Mouse (Mus musculus) frontal cortex, postnatal 14 days (tissue): ENCODE data around the gene Morc3.
A peak's percentile ranks its signal among the peaks of the same experiment; 100 is the strongest.

Experiments
- DNase-seq, 2 experiments: peaks; one replicate each; pipeline ENCODE4 v3.0.0; 2022; ENCODE audit warnings: low spot score in 2 of 2

The Morc3 gene

GRCm38 (mm10) chr16:93831627-93832395 lies at the start of gene Morc3:
Gene Morc3, plus strand, starts transcription at chr16:93832121.
- DNase-seq = peak; percentile 99

GRCm38 (mm10) chr16:93784175-93784574 lies 47.7 kb upstream of the Morc3 start:
- DNase-seq = no peak

- peak; percentile 46 to 69 for DNase-seq
Observed at GRCm38 (mm10) chr16:93785805-93786204, 46.1 kb upstream of the Morc3 start.

- no peak for DNase-seq
Observed at GRCm38 (mm10) chr16:93788388-93788787, 43.5 kb upstream of the Morc3 start.

- DNase-seq = no peak
Observed at GRCm38 (mm10) chr16:93788881-93789280, 43.0 kb upstream of the Morc3 start.

- DNase-seq = no peak
Observed at GRCm38 (mm10) chr16:93789971-93790755, 41.8 kb upstream of the Morc3 start.

- no peak for DNase-seq
Observed at GRCm38 (mm10) chr16:93792981-93793630, 38.8 kb upstream of the Morc3 start.

GRCm38 (mm10) chr16:93794845-93795244 lies 37.1 kb upstream of the Morc3 start:
- no peak for DNase-seq

- DNase-seq = no peak
Observed at GRCm38 (mm10) chr16:93795391-93795790, 36.5 kb upstream of the Morc3 start.

- DNase-seq = no peak
Observed at GRCm38 (mm10) chr16:93797021-93797840, 34.7 kb upstream of the Morc3 start.

GRCm38 (mm10) chr16:93797841-93798492 lies 34.0 kb upstream of the Morc3 start:
- DNase-seq = no peak

- DNase-seq = no peak
Observed at GRCm38 (mm10) chr16:93798623-93799022, 33.3 kb upstream of the Morc3 start.

- DNase-seq = no peak
Observed at GRCm38 (mm10) chr16:93799071-93799470, 32.9 kb upstream of the Morc3 start.

- no peak for DNase-seq
Observed at GRCm38 (mm10) chr16:93799936-93800335, 32.0 kb upstream of the Morc3 start.

GRCm38 (mm10) chr16:93807167-93807566 lies 24.8 kb upstream of the Morc3 start:
- DNase-seq = no peak

GRCm38 (mm10) chr16:93807961-93808554 lies 23.9 kb upstream of the Morc3 start:
- DNase-seq = no peak

GRCm38 (mm10) chr16:93815856-93816736 lies 15.8 kb upstream of the Morc3 start:
- peak in 1 of 2 experiments; percentile 47 for DNase-seq

- DNase-seq = no peak
Observed at GRCm38 (mm10) chr16:93816861-93817260, 15.1 kb upstream of the Morc3 start.

GRCm38 (mm10) chr16:93817371-93817770 lies 14.6 kb upstream of the Morc3 start:
- no peak for DNase-seq
